Mouse (Mus musculus) gastrocnemius, adult 2 months (tissue): ENCODE results near the gene Ctxn1. TPM values are rescaled to one million over a fixed set of nuclear protein-coding genes. Genes with fewer than 3 reads are reported as not detected.

Source experiments
- DNase-seq: peaks from one replicate; pipeline ENCODE4 v3.0.0; 2022
- H3K27ac ChIP-seq: fragments of 200-600 bp; 2 replicates; pipeline ENCODE4 v1.8.1; 2022; ENCODE audit warnings: mild to moderate bottlenecking
- H3K4me3 ChIP-seq: fragments of 200-600 bp; 2 replicates; pipeline ENCODE4 v1.8.1; 2022; ENCODE audit warnings: mild to moderate bottlenecking, moderate library complexity
- CTCF ChIP-seq: fragments of 200-600 bp; IDR thresholded peaks from 2 replicates; pipeline ENCODE4 v1.8.1; 2022; ENCODE audit warnings: antibody characterized with exemption, mild to moderate bottlenecking, moderate library complexity
- intact Hi-C: fragments of 180-260 bp; cut with DNase I; formaldehyde crosslinking; loops from one replicate; pipeline ENCODE4 v1.15.1; 2025
- total RNA-seq, 2 experiments: library from RNA; stranded (reverse); gene quantifications; 2 replicates each; pipeline ENCODE4 v1.2.3; 2021

Gene Ctxn1
- total RNA-seq, 2 experiments from 2014 or later, result 0.41 to 0.45 TPM

- no peak for DNase-seq
- no peak for TF ChIP-seq CTCF
- H3K4me3 ChIP-seq, result no peak overlapping the region
- no peak overlapping the region for H3K27ac ChIP-seq
- intact Hi-C loops, result no loop called here
Measured at GRCm38 (mm10) chr8:4245737-4246136, 13.3 kb downstream of the Ctxn1 start.

GRCm38 (mm10) chr8:4245061-4245460 lies 14.0 kb downstream of the Ctxn1 start:
- intact Hi-C loops, result no loop called here
- no peak overlapping the region for H3K27ac ChIP-seq
- TF ChIP-seq CTCF, result no peak
- H3K4me3 ChIP-seq, result no peak overlapping the region
- DNase-seq, result no peak

- no peak for TF ChIP-seq CTCF
- peak overlapping the region; percentile 77 for H3K4me3 ChIP-seq
- DNase-seq, result no peak
- intact Hi-C loops, result loop anchor here (2.0 to 5.0 kb wide), 3 partner anchors 35 to 438 kb away; partner anchors contain the start of gene Timm44
- peak overlapping the region; percentile 96 for H3K27ac ChIP-seq
Measured at GRCm38 (mm10) chr8:4239193-4239890, 19.7 kb downstream of the Ctxn1 start.

- intact Hi-C loops, result loop anchor here (2.0 to 5.0 kb wide), 3 partner anchors 36 to 439 kb away; partner anchors contain the start of gene Timm44
- Histone ChIP-seq H3K27ac (peak within 1 kb of the TSS; percentile 96), H3K4me3 (peak within 1 kb of the TSS; percentile 77)
- peak; percentile 100 for DNase-seq
- TF ChIP-seq CTCF, result peak; percentile 62
Measured at GRCm38 (mm10) chr8:4238434-4239192, 20.5 kb downstream of the Ctxn1 start, which contains the start of the genes Map2k7 and Gm49320. Map2k7 (plus strand) TSS chr8:4238740. Gm49320 (plus strand) TSS chr8:4238865.

- no peak for TF ChIP-seq CTCF
- Histone ChIP-seq H3K27ac (peak overlapping the region; percentile 96), H3K4me3 (peak overlapping the region; percentile 77)
- intact Hi-C loops, result loop anchor here (2.0 to 5.0 kb wide), 3 partner anchors 37 to 439 kb away; partner anchors contain the start of gene Timm44
- DNase-seq, result no peak
Measured at GRCm38 (mm10) chr8:4237814-4238433, 21.1 kb downstream of the Ctxn1 start.

- Histone ChIP-seq H3K4me3 (no peak overlapping the region), H3K27ac (no peak overlapping the region)
- intact Hi-C loops, result no loop called here
- TF ChIP-seq CTCF, result no peak
- no peak for DNase-seq
Measured at GRCm38 (mm10) chr8:4230612-4231351, 28.3 kb downstream of the Ctxn1 start.

- H3K4me3 ChIP-seq, result no peak overlapping the region
Measured at GRCm38 (mm10) chr8:4229784-4230183, 29.3 kb downstream of the Ctxn1 start.

GRCm38 (mm10) chr8:4227919-4228318 lies 31.2 kb downstream of the Ctxn1 start:
- intact Hi-C loops, result no loop called here
- H3K4me3 ChIP-seq, result no peak overlapping the region
- DNase-seq, result no peak
- no peak for TF ChIP-seq CTCF
- no peak overlapping the region for H3K27ac ChIP-seq

More at GRCm38 (mm10) chr8:4229784-4230183, 29.3 kb downstream of the Ctxn1 start:
- DNase-seq, result no peak
- intact Hi-C loops, result no loop called here
- H3K27ac ChIP-seq, result no peak overlapping the region
- no peak for TF ChIP-seq CTCF

- Histone ChIP-seq H3K4me3 (peak within 1 kb of the TSS; percentile 54), H3K27ac (no peak within 1 kb of the TSS)
- no peak for DNase-seq
- TF ChIP-seq CTCF, result no peak
- intact Hi-C loops, result no loop called here
Measured at GRCm38 (mm10) chr8:4226739-4227347, 32.2 kb downstream of the Ctxn1 start, which contains the start of gene Lrrc8e. Lrrc8e (plus strand) TSS chr8:4226827.

- intact Hi-C loops, result no loop called here
- Histone ChIP-seq H3K4me3 (peak overlapping the region; percentile 54), H3K27ac (no peak overlapping the region)
- DNase-seq, result no peak
- TF ChIP-seq CTCF, result no peak
Measured at GRCm38 (mm10) chr8:4226323-4226722, 32.8 kb downstream of the Ctxn1 start.

- H3K27ac ChIP-seq, result no peak overlapping the region
- intact Hi-C loops, result no loop called here
- no peak overlapping the region for H3K4me3 ChIP-seq
- no peak for TF ChIP-seq CTCF
- no peak for DNase-seq
Measured at GRCm38 (mm10) chr8:4222059-4222458, 37.0 kb downstream of the Ctxn1 start.

GRCm38 (mm10) chr8:4219617-4220016 lies 39.5 kb downstream of the Ctxn1 start:
- no peak overlapping the region for H3K4me3 ChIP-seq
- no peak for DNase-seq
- no peak for TF ChIP-seq CTCF
- H3K27ac ChIP-seq, result no peak overlapping the region
- intact Hi-C loops, result no loop called here
